Mouse (Mus musculus) myocyte (in vitro differentiated cells): Measurements from ENCODE around the gene Gm20696.

Experiments used
- E2F4 ChIP-seq: IDR thresholded peaks from one replicate; pipeline ENCODE4 v1.6.1; 2011; ENCODE audit warnings: mild to moderate bottlenecking, control low read depth, moderate library complexity; ENCODE audit not compliant: insufficient read depth
- MAX ChIP-seq: IDR thresholded peaks from one replicate; pipeline ENCODE4 v1.6.1; 2011; ENCODE audit warnings: low read depth, mild to moderate bottlenecking, control low read depth
- MYOG ChIP-seq, 3 experiments: IDR thresholded peaks; one replicate each; pipeline ENCODE4 v1.6.1; 2011; ENCODE audit warnings: control low read depth in 2 of 3, low read depth in 2 of 3, mild to moderate bottlenecking in 2 of 3; ENCODE audit not compliant: insufficient read length in 2 of 3, control insufficient read depth in 1 of 3, insufficient read depth in 1 of 3
- POLR2A ChIP-seq: IDR thresholded peaks from one replicate; pipeline ENCODE4 v1.6.1; 2011; ENCODE audit warnings: low read depth, mild to moderate bottlenecking, control low read depth, moderate library complexity; ENCODE audit not compliant: insufficient read length
- REST ChIP-seq: IDR thresholded peaks from one replicate; pipeline ENCODE4 v1.6.1; 2011; ENCODE audit warnings: mild to moderate bottlenecking, control low read depth, moderate library complexity; ENCODE audit not compliant: insufficient read depth, insufficient read length
- USF1 ChIP-seq: IDR thresholded peaks from one replicate; pipeline ENCODE4 v1.6.1; 2011; ENCODE audit warnings: low read depth, mild to moderate bottlenecking, control low read depth, moderate library complexity

GRCm38 (mm10) chr6:99573343-99573742, 93.3 kb downstream of the Gm20696 start:
- TF ChIP-seq POLR2A (no peak), E2F4 (no peak), MYOG (IDR thresholded peaks at IDR 0.05; ENCODE audit: control insufficient read depth in 1 of 3, insufficient read depth in 1 of 3, insufficient read length in 2 of 3, low read depth in 2 of 3) (no peak), USF1 (no peak), REST (no peak), MAX (no peak)
